Mouse (Mus musculus) embryo, embryonic 10.5 days (tissue): ENCODE measurements around the gene Hopx.
A peak's percentile ranks its signal among the peaks of the same experiment; 100 is the strongest.

ENCODE experiments used
- DNase-seq: peaks from one replicate; pipeline ENCODE4 v3.0.0-alpha.2; 2015; ENCODE audit warnings: low spot score

Gene Hopx

GRCm38 (mm10) chr5:77114817-77115731 lies at the start of gene Hopx:
Gene Hopx (minus strand): TSS chr5:77115121.
- no peak for DNase-seq

DNA sequence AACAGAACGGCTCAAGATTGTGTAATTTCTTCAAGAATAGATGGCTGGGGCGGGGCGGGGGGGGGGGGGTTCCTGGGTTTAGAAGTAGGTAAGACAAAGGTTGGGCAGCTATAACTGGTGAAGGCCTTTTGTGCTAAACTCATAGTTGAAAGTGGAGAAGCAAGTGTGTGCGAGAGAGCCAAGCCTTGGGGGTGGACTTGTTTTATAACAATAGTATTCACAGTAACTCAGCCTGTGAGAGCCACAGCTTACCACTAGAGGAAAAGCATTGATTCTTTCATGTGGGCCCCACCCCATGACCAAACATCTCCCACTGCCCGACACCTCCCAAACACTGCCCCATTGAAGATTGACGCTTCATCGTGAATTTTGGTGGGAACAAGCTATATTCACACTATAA lies 48.7 kb upstream of the Hopx start:
- no peak for DNase-seq

DNA sequence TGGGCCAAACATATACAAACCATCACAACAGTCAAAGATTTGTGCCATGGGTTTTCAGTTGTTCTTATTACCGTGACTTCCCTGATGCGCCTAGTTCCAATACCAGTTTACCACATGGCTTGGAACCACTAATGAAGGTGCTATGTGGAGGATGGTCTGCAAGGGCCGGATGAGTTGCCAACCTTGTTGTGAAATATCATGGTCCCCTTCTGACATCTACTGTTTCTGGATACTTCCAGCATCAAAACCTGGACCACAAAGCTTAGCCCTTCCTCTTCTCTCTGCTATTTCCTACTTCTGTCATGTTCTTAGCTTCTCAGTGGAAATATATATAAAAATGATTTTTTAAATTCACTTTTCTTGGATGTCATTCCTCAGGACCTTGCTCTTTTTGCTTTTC lies 47.6 kb upstream of the Hopx start:
- no peak for DNase-seq

- peak; percentile 44 for DNase-seq
Observed at GRCm38 (mm10) chr5:77157777-77158540, 43.0 kb upstream of the Hopx start.

DNA sequence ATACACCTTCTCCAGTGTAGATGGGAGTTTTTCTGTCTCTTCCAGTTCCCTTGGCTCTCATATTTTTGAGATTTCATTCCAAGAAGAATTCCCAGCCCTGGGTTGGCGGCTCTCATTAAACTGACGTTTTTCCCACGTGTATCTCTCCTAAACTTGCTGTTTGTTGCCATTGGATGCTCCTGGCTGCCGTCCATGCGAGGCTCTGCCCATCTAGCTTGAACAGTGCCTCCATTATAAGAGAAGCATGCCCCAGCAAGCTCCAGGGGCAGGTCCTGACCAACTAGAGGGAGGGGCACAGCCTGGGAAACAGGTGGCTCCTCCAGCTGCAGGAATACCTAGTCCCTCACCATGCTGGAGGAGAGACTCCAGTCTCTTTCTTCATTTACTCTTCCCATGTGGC lies 42.0 kb upstream of the Hopx start:
- DNase-seq, result no peak

- DNase-seq, result no peak
Observed at GRCm38 (mm10) chr5:77155526-77155925, 40.6 kb upstream of the Hopx start.

- no peak for DNase-seq
Observed at GRCm38 (mm10) chr5:77154812-77155211, 39.9 kb upstream of the Hopx start.

DNA sequence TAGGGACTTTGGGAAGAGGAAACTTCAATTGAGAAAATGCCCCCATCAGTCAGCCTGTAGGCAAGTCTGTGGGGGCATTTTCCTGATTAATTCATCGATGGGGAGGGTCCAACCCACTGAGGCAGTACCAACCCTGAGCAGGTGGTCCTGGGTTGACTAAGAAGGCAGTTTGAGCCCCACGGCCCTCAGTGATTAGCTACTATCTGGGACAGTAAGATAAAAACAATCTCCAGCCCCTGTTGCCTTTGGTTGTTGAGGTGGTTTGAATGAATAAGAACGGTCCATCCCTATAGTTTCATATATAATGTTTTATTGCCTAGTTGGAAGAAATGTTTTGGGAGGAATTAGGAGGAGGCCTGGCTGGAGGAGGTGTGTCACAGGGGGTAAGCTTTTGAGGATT lies 36.8 kb upstream of the Hopx start:
- no peak for DNase-seq

- DNase-seq, result no peak
Observed at GRCm38 (mm10) chr5:77151075-77151474, 36.2 kb upstream of the Hopx start.

DNA sequence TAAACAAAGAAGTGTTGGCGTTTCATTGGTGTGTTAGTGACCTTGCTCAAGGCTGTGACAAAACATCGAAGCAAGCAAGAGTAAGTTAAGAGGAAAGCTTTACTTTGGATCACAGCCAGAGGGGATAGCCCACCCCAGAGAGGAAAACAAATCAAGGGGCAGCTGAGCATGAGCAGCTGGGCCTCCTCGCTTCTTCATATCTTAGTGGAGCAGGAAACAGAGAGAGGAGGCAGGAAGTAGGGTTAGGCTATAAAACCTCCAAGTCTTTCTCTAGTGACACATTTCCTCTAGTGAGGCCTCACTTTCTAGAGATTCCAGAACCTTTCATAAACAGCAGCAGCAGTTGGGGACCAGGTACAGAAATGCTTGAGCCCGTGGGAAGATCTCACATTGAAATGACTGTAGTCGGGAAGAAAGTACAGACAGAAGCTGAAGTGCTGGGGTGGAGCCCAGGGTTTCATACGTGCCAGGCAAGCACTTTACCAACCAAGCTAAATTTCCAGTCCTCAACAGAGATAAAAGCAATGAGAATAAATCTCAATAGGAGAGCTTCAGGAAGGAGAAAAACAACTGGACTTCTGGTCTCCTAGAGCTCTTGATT lies 33.2 kb upstream of the Hopx start:
- no peak for DNase-seq

DNA sequence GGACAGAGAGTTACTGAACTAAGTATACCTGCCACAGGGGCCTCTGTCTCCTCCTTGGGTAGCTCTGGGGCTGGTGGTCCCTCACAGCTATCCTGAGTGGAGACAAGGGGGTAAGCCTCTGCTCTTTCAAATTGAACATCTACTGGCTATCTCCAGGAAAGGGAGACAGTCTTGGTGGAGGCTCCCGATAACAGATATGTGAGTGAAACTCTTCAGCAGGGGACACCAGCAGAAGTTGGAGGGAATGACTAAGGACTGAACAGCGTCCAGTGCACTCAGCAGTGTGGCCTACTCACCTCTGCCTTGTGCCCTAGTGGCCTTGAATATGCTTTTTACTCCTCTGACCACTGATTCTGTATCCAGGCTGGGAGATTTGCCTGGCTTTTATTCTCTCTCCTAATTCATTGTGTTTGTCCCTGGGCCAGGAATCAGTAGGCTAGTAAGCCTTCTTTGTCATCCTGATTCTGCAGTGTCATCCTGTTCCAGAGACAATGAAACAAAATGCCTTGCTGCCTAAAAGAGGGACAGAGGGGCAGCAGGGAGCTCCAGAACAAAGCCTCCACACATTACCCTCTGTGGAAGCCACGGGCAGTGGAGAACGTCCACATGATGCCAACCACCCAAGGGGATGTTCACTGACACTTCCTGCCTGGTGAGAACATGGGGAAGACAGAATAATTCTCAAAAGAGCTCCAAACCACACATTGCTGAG lies 31.7 kb upstream of the Hopx start:
- DNase-seq, result no peak

DNA sequence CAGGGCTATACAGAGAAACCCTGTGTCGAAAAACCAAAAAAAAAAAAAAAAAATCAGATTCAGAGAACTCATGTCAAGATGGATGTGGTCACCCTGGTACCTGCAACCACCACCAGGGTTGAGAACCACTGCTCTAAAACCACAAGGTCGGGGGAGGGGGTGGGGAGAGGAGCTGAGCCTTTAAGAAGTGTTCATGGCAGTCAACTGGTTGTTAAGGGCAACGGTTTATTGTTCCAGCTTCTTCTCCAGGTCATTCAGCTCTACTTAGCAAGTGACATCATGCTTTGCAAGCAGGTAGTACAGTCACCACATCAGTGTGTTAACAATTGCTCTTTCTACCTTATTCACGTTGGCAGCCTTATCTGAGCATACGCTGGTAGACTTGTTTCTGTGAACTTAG lies 29.7 kb upstream of the Hopx start:
- no peak for DNase-seq

DNA sequence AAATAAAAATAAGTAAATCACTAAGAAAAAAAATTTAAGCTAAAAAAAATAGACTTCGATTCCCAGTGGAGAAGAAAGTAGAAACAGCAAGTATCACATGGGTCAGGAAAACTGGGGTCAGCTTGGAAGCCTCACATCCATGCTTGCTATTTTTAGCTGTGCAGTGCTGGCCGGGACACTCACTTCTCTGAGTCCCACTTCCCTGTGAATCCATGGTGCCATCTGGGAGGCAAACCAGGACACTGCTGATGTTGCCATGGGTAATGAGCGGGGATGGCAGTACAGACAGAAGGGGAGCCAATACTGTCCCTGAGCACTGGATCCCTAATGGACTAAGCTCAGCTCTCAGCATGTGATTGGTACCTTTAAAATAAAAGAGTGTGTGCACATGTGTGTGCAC lies 28.2 kb upstream of the Hopx start:
- DNase-seq, result no peak

DNA sequence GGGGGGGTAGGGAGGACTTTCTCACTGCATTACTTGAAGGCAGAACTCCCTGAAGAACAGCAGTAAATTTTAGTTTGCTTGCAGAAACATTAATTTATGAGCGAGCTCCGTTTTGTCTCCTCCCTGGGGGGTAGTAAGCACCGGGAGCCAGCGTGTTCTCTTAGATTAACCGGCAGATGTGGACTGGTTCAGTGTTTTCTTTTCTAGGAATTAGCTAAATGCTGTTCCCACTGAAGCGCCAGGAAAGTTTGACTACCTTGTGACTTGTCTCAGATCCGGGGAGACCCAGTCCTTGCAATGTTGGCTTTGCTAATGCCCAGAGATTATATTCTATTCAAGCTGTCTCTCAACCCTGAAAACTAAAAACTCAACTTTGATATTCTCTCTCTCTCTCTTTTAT lies 26.4 kb upstream of the Hopx start:
- DNase-seq, result no peak

DNA sequence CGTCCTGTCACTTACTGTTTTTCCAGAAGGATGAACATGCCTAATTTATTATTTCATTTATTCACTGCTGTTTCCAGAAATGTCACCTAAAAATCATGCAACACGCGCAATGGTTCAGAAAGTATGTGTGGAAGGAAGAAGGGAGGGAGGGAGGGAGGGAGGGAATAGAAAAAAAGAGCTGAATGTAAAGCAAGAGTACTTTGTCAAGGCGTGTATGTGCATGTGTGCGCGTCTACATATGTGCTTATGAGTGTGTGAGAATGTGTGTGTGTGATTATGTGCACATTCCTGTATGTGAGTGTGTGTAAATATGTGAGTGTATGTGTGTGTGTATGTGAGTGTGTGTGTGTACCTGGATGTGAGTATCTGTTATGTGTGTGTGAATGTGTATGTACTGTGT lies 25.9 kb upstream of the Hopx start:
- DNase-seq, result no peak

- no peak for DNase-seq
Observed at GRCm38 (mm10) chr5:77140108-77140507, 25.2 kb upstream of the Hopx start.

- DNase-seq, result no peak
Observed at GRCm38 (mm10) chr5:77137701-77138265, 22.9 kb upstream of the Hopx start.

- DNase-seq, result no peak
Observed at GRCm38 (mm10) chr5:77136684-77137224, 21.8 kb upstream of the Hopx start.

- no peak for DNase-seq
Observed at GRCm38 (mm10) chr5:77134961-77135360, 20.0 kb upstream of the Hopx start.

DNA sequence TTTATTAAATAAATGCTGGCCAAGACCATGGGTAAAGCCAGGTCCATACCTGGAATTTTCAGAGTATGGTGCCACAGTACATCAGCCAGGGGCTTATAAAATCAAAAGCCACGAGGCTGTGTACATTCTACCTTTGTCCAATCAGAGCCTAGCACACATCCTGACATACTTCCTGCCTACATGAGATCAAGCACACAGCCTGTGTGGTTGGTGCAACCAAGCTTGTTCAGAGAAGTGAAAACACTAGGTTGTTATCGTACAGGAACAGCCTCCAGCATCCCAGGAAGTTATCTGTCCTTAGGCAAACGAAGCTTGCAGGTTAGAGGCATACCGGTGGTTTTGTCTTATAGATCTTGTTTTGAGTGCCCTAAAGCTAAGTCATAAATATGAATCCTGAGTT lies 19.5 kb upstream of the Hopx start:
- no peak for DNase-seq

- DNase-seq, result no peak
Observed at GRCm38 (mm10) chr5:77133960-77134359, 19.0 kb upstream of the Hopx start.
